ENCODE assay signal across 9 mouse cellular contexts in genomic region chr16:36069819-36070575, GRCm38 (mm10). TPM values are rescaled to one million over a fixed set of nuclear protein-coding genes. Genes with fewer than 3 reads are reported as not detected.
DNase-seq lines count a peak whose midpoint lies in the region; ATAC-seq and TF ChIP-seq lines count a peak whose summit lies in the region.
"Had no signal": no experiment of that assay in that cellular context is flagged by ENCODE, and none has a peak within 500 bp of the region (broad histone marks: within the 10 kb centered on the region; RNA-seq: fewer than 3 reads in every experiment).

No protein-coding gene starts in this region.

- no peak for ATAC-seq in intestine, embryonic 16.5 days
- ATAC-seq in neural tube, embryonic 14.5 days (ENCODE audit: low read depth): no peak

- H3K36me3 ChIP-seq in intestine, embryonic 16.5 days (ENCODE audit: control insufficient read depth, insufficient read depth, low read length): no peaks in the 10 kb centered on the region
- no peaks in the 10 kb centered on the region for H3K36me3 ChIP-seq in neural tube, embryonic 14.5 days (ENCODE audit: control insufficient read depth, insufficient read depth, low read length)

- intact Hi-C loops in left cerebral cortex, adult 2 months (cut with DNase I): loop anchor here (2.0 to 5.0 kb wide), 3 partner anchors 27 to 757 kb away; partner anchors contain the start of gene Iqcb1
- intact Hi-C loops in left cerebral cortex, postnatal 25 days (cut with DNase I): loop anchor here (2.0 to 10.0 kb wide), 3 partner anchors 87 to 755 kb away; partner anchors contain the start of gene Iqcb1

- WGBS in intestine, embryonic 16.5 days: 23% methylated on average over 9 of the region's 9 CpGs
- WGBS in neural tube, embryonic 14.5 days: 34% methylated on average over 9 of the region's 9 CpGs

- peaks cover 17% of the 10 kb centered on the region for H3K4me1 ChIP-seq in intestine, embryonic 16.5 days (ENCODE audit: control insufficient read depth, insufficient read depth, low read length)
- peaks cover 14% of the 10 kb centered on the region; the same call in 1 of the 2 replicates for H3K4me1 ChIP-seq in neural tube, embryonic 14.5 days (ENCODE audit: control insufficient read depth, insufficient read depth, low read length)

- no peaks in the 10 kb centered on the region for H3K27me3 ChIP-seq in intestine, embryonic 16.5 days (replicated peaks; ENCODE audit: control insufficient read depth, insufficient read depth, low read length)
- H3K27me3 ChIP-seq in neural tube, embryonic 14.5 days (ENCODE audit: control insufficient read depth, insufficient read depth, low read length): no peaks in the 10 kb centered on the region

- peak; percentile 5 for TF ChIP-seq CTCF in left cerebral cortex, adult 2 months (IDR thresholded peaks at IDR 0.05)

- peak overlapping the region; percentile 61; the same call in 1 of the 2 replicates for H3K4me3 ChIP-seq in left cerebral cortex, adult 2 months
- peak overlapping the region; percentile 64 for H3K4me3 ChIP-seq in intestine, embryonic 16.5 days (ENCODE audit: low read length)
- H3K4me3 ChIP-seq in neural tube, embryonic 14.5 days (ENCODE audit: low read depth, low read length): peak overlapping the region; percentile 53

- no peak overlapping the region for H3K27ac ChIP-seq in left cerebral cortex, adult 2 months
- no peak overlapping the region for H3K27ac ChIP-seq in intestine, embryonic 16.5 days (ENCODE audit: low read length)
- no peak overlapping the region for H3K27ac ChIP-seq in neural tube, embryonic 14.5 days (ENCODE audit: low read depth, low read length)

- peak overlapping the region; percentile 59 for H3K4me2 ChIP-seq in intestine, embryonic 16.5 days (ENCODE audit: low read depth, low read length)
- H3K4me2 ChIP-seq in neural tube, embryonic 14.5 days (ENCODE audit: low read depth, low read length): peak overlapping the region; percentile 92

- H3K9me3 ChIP-seq in intestine, embryonic 16.5 days (ENCODE audit: control insufficient read depth, low read length): no peaks in the 10 kb centered on the region
- no peaks in the 10 kb centered on the region for H3K9me3 ChIP-seq in neural tube, embryonic 14.5 days (ENCODE audit: control insufficient read depth, low read length)

- DNase-seq in left cerebral cortex, adult 2 months (ENCODE audit: extremely low spot score in 1 of 2, low spot score in 2 of 2): no peak
- DNase-seq in left cerebral cortex, postnatal 25 days (ENCODE audit: low spot score in 2 of 2): no peak
- DNase-seq in embryo, embryonic 11 days: peak; percentile 16
- no peak for DNase-seq in ovary, postnatal 14 days (ENCODE audit: low spot score)
- DNase-seq in adrenal gland, postnatal 36 days: no peak
- no peak for DNase-seq in gastrocnemius, adult 18-20 months (ENCODE audit: low spot score)
- DNase-seq: cerebellum, adult 11-12 months had no signal

- no peak overlapping the region for H3K9ac ChIP-seq in intestine, embryonic 16.5 days (ENCODE audit: low read depth, low read length)
- no peak overlapping the region; the same call in 1 of the 2 replicates for H3K9ac ChIP-seq in neural tube, embryonic 14.5 days (replicated peaks; ENCODE audit: low read depth, low read length)

RNA-seq across cellular contexts. Expression of gene Fam162a, which starts 1.4 kb away (rescaled TPM):
- total RNA-seq in left cerebral cortex, adult 2 months (2021): 10 to 100 TPM; 60.6 to 62.3 TPM
- total RNA-seq in left cerebral cortex, postnatal 25 days (2021): 10 to 100 TPM; 70.3 to 71.3 TPM
- polyA plus RNA-seq in intestine, embryonic 16.5 days (2015; fragmentation: Nextera tagmentation; extraction: Ambion mirVana): 513 and 517 TPM in 2 replicates
- polyA plus RNA-seq in neural tube, embryonic 14.5 days (2014; fragmentation: Nextera tagmentation; extraction: Ambion mirVana): 125 and 139 TPM in 2 replicates
- 100 to 1,000 TPM; 140 to 185 TPM for total RNA-seq in adrenal gland, postnatal 36 days (2021)
- 100 to 1,000 TPM; 118 to 126 TPM for total RNA-seq in gastrocnemius, adult 18-20 months (2021)

RNA-seq across cellular contexts. Expression of gene Ccdc58, which starts 1.5 kb away (rescaled TPM):
- 10 to 100 TPM; 14.3 to 19.4 TPM for total RNA-seq in left cerebral cortex, adult 2 months (2021)
- 10 to 100 TPM; 14.0 to 19.8 TPM for total RNA-seq in left cerebral cortex, postnatal 25 days (2021)
- polyA plus RNA-seq in intestine, embryonic 16.5 days (2015; fragmentation: Nextera tagmentation; extraction: Ambion mirVana): 104 and 121 TPM in 2 replicates
- polyA plus RNA-seq in neural tube, embryonic 14.5 days (2014; fragmentation: Nextera tagmentation; extraction: Ambion mirVana): 28.5 and 29.4 TPM in 2 replicates
- 10 to 100 TPM; 40.4 to 55.3 TPM for total RNA-seq in adrenal gland, postnatal 36 days (2021)
- 10 to 100 TPM; 25.4 to 30.2 TPM for total RNA-seq in gastrocnemius, adult 18-20 months (2021)

RNA-seq across cellular contexts. Expression of gene Wdr5b, which starts 29.0 kb away (rescaled TPM):
- total RNA-seq in left cerebral cortex, adult 2 months (2021): 1 to 10 TPM; 4.4 to 4.7 TPM
- 1 to 10 TPM; 4.2 to 4.8 TPM for total RNA-seq in left cerebral cortex, postnatal 25 days (2021)
- polyA plus RNA-seq in intestine, embryonic 16.5 days (2015; fragmentation: Nextera tagmentation; extraction: Ambion mirVana): 5.7 and 5.9 TPM in 2 replicates
- 15.1 and 15.6 TPM in 2 replicates for polyA plus RNA-seq in neural tube, embryonic 14.5 days (2014; fragmentation: Nextera tagmentation; extraction: Ambion mirVana)
- total RNA-seq in adrenal gland, postnatal 36 days (2021): 1 to 10 TPM; 4.2 TPM
- total RNA-seq in gastrocnemius, adult 18-20 months (2021): 1 to 10 TPM; 2.2 to 2.4 TPM
